Mouse (Mus musculus) neural tube, embryonic 14.5 days (tissue): ENCODE measurements around the gene Esr1. TPM values are rescaled to one million over a fixed set of nuclear protein-coding genes. Genes with fewer than 3 reads are reported as not detected.
"Not testable (repeated sequence)": the region's sequence is repeated elsewhere in the genome, so short reads cannot be mapped to it uniquely, and the experiment has no call there.

ENCODE experiments used
- ATAC-seq: fragments of 200-750 bp; cut with Nextera tagmentation; 2 replicates; pipeline ENCODE4 v1.8.0; 2017; ENCODE audit warnings: low read depth, mild to moderate bottlenecking, moderate TSS enrichment, moderate library complexity
- H3K27ac ChIP-seq: fragments of 300-500 bp; sonication (generic); 2 replicates; pipeline ENCODE4 v1.5.1; 2014; ENCODE audit warnings: low read depth, mild to moderate bottlenecking, control low read depth, low read length, moderate library complexity, mixed read lengths
- H3K27me3 ChIP-seq: fragments of 300-500 bp; sonication (generic); 2 replicates; pipeline ENCODE4 v1.6.1; 2014; ENCODE audit warnings: low read length; ENCODE audit not compliant: control insufficient read depth, insufficient read depth
- H3K36me3 ChIP-seq: fragments of 300-500 bp; sonication (generic); 2 replicates; pipeline ENCODE4 v1.6.1; 2014; ENCODE audit warnings: low read length, mixed read lengths; ENCODE audit not compliant: control insufficient read depth, insufficient read depth
- H3K4me1 ChIP-seq: fragments of 300-500 bp; sonication (generic); 2 replicates; pipeline ENCODE4 v1.6.1; 2014; ENCODE audit warnings: low read length; ENCODE audit not compliant: control insufficient read depth, insufficient read depth
- H3K4me2 ChIP-seq: fragments of 300-500 bp; sonication (generic); 2 replicates; pipeline ENCODE4 v1.6.1; 2014; ENCODE audit warnings: mild to moderate bottlenecking, low read depth, low read length, control low read depth
- H3K4me3 ChIP-seq: fragments of 300-500 bp; sonication (generic); 2 replicates; pipeline ENCODE4 v1.5.1; 2014; ENCODE audit warnings: low read depth, low read length, control low read depth, mixed read lengths
- H3K9ac ChIP-seq: fragments of 300-500 bp; sonication (generic); replicated peaks from 2 replicates; pipeline ENCODE4 v1.6.1; 2014; ENCODE audit warnings: low read depth, mild to moderate bottlenecking, control low read depth, low read length, mixed read lengths
- H3K9me3 ChIP-seq: fragments of 300-500 bp; sonication (generic); 2 replicates; pipeline ENCODE4 v1.6.1; 2016; ENCODE audit warnings: low read length; ENCODE audit not compliant: control insufficient read depth
- WGBS: fragments of 180-500 bp; shearing (Covaris S2); extraction: QIAGEN DNeasy Blood & Tissue Kit; methylation state at CpG from one replicate; pipeline ENCODE4 v1.1.7; 2014; 5-methylcytosine and 5-hydroxymethylcytosine counted together
- polyA plus RNA-seq: library from polyadenylated mRNA; unstranded; fragments of >200 nt; fragmentation: Nextera tagmentation; extraction: Ambion mirVana; gene quantifications from 2 replicates; pipeline ENCODE4 v1.2.1, GENCODE M21; 2014

The Esr1 gene
- polyA plus RNA-seq, 1 experiment from 2014 or later, result 0.60 TPM

GRCm38 (mm10) chr10:4612313-4613036 is 1.1 kb downstream of the Esr1 start:
- Histone ChIP-seq H3K4me2 (no peak overlapping the region), H3K9me3 (no peaks in the 10 kb centered on the region), H3K36me3 (no peaks in the 10 kb centered on the region), H3K27me3 (no peaks in the 10 kb centered on the region), H3K9ac (no peak overlapping the region), H3K4me1 (no peaks in the 10 kb centered on the region), H3K27ac (no peak overlapping the region), H3K4me3 (no peak overlapping the region)
- WGBS, result 75% methylated on average over 22 of the region's 22 CpGs
- ATAC-seq, result no peak

- Histone ChIP-seq H3K36me3 (no peaks in the 10 kb centered on the region), H3K9ac (no peak overlapping the region), H3K4me3 (no peak overlapping the region), H3K27me3 (no peaks in the 10 kb centered on the region), H3K9me3 (no peaks in the 10 kb centered on the region), H3K4me2 (no peak overlapping the region), H3K27ac (no peak overlapping the region), H3K4me1 (no peaks in the 10 kb centered on the region)
- 83% methylated on average over 2 of the region's 2 CpGs for WGBS
- no peak for ATAC-seq
Measured at GRCm38 (mm10) chr10:4618026-4618425, 6.6 kb downstream of the Esr1 start.

GRCm38 (mm10) chr10:4618686-4619085 is 7.3 kb downstream of the Esr1 start:
- Histone ChIP-seq H3K9me3 (no peaks in the 10 kb centered on the region), H3K27ac (no peak overlapping the region), H3K27me3 (no peaks in the 10 kb centered on the region), H3K4me2 (no peak overlapping the region), H3K36me3 (no peaks in the 10 kb centered on the region), H3K4me3 (no peak overlapping the region), H3K4me1 (no peaks in the 10 kb centered on the region), H3K9ac (no peak overlapping the region)
- no peak for ATAC-seq
- 86% methylated on average over 5 of the region's 5 CpGs for WGBS

- not testable (repeated sequence) for H3K27ac ChIP-seq, H3K4me3 ChIP-seq, H3K4me1 ChIP-seq, H3K9ac ChIP-seq, H3K9me3 ChIP-seq, H3K36me3 ChIP-seq, H3K27me3 ChIP-seq, ATAC-seq, H3K4me2 ChIP-seq
- WGBS, result 76% methylated on average over 1 of the region's 1 CpGs
Measured at GRCm38 (mm10) chr10:4619426-4619825, 8.0 kb downstream of the Esr1 start.

GRCm38 (mm10) chr10:4620596-4621504 is 9.5 kb downstream of the Esr1 start:
- Histone ChIP-seq H3K9ac (no peak overlapping the region), H3K4me2 (no peak overlapping the region), H3K4me3 (no peak overlapping the region), H3K27ac (no peak overlapping the region), H3K9me3 (no peaks in the 10 kb centered on the region), H3K27me3 (no peaks in the 10 kb centered on the region), H3K4me1 (no peaks in the 10 kb centered on the region), H3K36me3 (no peaks in the 10 kb centered on the region)
- WGBS, result 84% methylated on average over 24 of the region's 24 CpGs
- no peak for ATAC-seq

GRCm38 (mm10) chr10:4621505-4621815 is 10.1 kb downstream of the Esr1 start:
- Histone ChIP-seq H3K9ac (no peak overlapping the region), H3K4me3 (no peak overlapping the region), H3K4me1 (no peaks in the 10 kb centered on the region), H3K27me3 (no peaks in the 10 kb centered on the region), H3K9me3 (no peaks in the 10 kb centered on the region), H3K4me2 (no peak overlapping the region), H3K36me3 (no peaks in the 10 kb centered on the region), H3K27ac (no peak overlapping the region)
- ATAC-seq, result no peak
- WGBS, result 84% methylated on average over 5 of the region's 5 CpGs

- Histone ChIP-seq H3K4me1 (no peaks in the 10 kb centered on the region), H3K9me3 (no peaks in the 10 kb centered on the region), H3K27ac (no peak overlapping the region), H3K4me3 (no peak overlapping the region), H3K27me3 (no peaks in the 10 kb centered on the region), H3K4me2 (no peak overlapping the region), H3K36me3 (no peaks in the 10 kb centered on the region), H3K9ac (no peak overlapping the region)
- no peak for ATAC-seq
Measured at GRCm38 (mm10) chr10:4623319-4623718, 11.9 kb downstream of the Esr1 start.

GRCm38 (mm10) chr10:4624581-4624980 is 13.2 kb downstream of the Esr1 start:
- no peak overlapping the region for H3K9ac ChIP-seq
- ATAC-seq, result no peak
- no peaks in the 10 kb centered on the region for H3K4me1 ChIP-seq
- H3K4me2 ChIP-seq, result no peak overlapping the region
- H3K9me3 ChIP-seq, result no peaks in the 10 kb centered on the region
- H3K36me3 ChIP-seq, result no peaks in the 10 kb centered on the region
- no peak overlapping the region for H3K4me3 ChIP-seq
- H3K27ac ChIP-seq, result no peak overlapping the region
- 83% methylated on average over 4 of the region's 4 CpGs for WGBS
- no peaks in the 10 kb centered on the region for H3K27me3 ChIP-seq

- H3K27ac ChIP-seq, result no peak overlapping the region
- no peaks in the 10 kb centered on the region for H3K9me3 ChIP-seq
- H3K27me3 ChIP-seq, result no peaks in the 10 kb centered on the region
- no peak overlapping the region for H3K4me2 ChIP-seq
- no peak overlapping the region for H3K4me3 ChIP-seq
- 85% methylated on average over 6 of the region's 6 CpGs for WGBS
- H3K9ac ChIP-seq, result no peak overlapping the region
- no peak for ATAC-seq
- no peaks in the 10 kb centered on the region for H3K36me3 ChIP-seq
- no peaks in the 10 kb centered on the region for H3K4me1 ChIP-seq
Measured at GRCm38 (mm10) chr10:4625300-4625699, 13.9 kb downstream of the Esr1 start.
